Mouse (Mus musculus) liver, embryonic 14.5 days (tissue): Measurements from ENCODE around the gene Tpm3.

Experiments
- CTCF ChIP-seq: IDR thresholded peaks from 2 replicates; pipeline ENCODE4 v1.5.1; 2016; ENCODE audit warnings: antibody characterized with exemption, low read depth, control low read depth
- EP300 ChIP-seq: IDR thresholded peaks from 2 replicates; pipeline ENCODE4 v1.6.1; 2016; ENCODE audit warnings: antibody characterized with exemption, low read depth

DNA sequence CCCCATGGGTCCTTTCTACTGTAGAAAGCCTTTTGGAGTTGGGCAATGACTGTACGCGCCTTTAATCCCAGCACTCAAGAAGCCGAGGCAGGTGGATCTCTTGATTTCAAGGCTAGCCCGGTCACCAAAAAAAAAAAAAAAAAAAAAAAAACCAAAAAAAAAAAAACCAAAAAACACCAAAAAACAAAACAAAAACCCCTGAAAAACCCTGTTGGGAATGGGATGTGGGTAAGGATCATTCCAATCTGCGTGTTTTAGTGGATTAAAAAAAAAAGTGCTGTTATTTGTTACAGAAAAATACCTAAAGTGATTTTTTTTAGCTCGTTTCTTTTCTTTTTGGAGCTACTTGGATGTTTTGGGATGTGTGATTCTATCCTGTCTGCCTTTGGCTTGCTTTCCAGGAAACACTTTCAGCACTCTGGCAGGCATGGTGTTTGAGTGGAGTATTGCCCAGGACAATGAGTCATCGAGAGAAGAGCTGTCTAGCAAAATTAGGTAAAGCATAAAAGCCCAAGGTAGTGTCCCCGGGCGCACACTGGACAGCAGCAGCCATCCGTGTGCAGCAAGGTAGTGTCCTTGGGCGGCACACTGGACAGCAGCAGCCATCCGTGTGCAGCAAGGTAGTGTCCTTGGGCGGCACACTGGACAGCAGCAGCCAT lies 45.8 kb downstream of the Tpm3 start:
- TF ChIP-seq CTCF: no peak
- no peak for TF ChIP-seq EP300
